Mouse (Mus musculus) ES-CJ7 (cell line): ENCODE results near the gene Dpf1.

Experiments used
- DNase-seq: peaks from one replicate; pipeline ENCODE4 v3.0.0; 2011; ENCODE audit warnings: low read depth, low spot score

Dpf1 gene

GRCm38 (mm10) chr7:29309221-29309721 is 5.5 kb downstream of the Dpf1 start:
- peak; percentile 29 for DNase-seq

DNA sequence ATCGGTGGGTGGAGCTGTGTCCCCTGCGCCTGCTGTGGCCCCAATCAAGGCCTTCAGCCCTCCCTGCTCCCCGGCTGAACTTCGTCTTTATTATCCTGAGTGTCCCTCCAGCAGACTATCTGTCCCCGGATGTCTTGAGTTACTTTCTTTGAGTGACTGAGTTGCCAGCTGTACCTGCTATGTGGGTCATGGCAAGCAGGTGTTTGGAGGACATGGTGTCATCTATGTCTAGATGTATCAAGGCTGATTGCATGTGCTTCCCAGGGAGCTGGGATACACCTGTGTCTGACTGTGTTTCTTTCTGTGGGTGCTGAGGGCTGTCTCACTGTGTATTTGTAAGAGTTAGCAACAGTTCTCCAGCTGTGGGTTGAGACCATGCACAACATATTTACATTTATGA is 6.0 kb downstream of the Dpf1 start:
- DNase-seq, result no peak

DNA sequence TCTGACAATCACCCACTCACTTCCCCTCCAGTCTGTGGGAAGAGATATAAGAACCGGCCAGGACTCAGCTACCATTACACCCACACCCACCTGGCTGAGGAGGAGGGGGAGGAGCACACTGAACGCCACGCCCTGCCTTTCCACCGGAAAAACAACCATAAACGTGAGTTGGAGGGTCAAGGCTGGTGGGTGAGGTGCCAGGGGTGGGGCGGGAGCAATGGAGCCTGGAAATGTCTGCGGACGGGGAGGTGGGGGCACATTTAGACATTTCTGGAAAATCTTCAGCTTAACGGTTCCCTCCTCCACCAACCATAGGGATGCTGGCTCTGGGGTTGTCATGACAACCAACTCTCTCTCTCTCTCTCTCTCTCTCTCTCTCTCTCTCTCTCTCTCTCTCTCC is 9.3 kb downstream of the Dpf1 start:
- peak; percentile 52 for DNase-seq

DNA sequence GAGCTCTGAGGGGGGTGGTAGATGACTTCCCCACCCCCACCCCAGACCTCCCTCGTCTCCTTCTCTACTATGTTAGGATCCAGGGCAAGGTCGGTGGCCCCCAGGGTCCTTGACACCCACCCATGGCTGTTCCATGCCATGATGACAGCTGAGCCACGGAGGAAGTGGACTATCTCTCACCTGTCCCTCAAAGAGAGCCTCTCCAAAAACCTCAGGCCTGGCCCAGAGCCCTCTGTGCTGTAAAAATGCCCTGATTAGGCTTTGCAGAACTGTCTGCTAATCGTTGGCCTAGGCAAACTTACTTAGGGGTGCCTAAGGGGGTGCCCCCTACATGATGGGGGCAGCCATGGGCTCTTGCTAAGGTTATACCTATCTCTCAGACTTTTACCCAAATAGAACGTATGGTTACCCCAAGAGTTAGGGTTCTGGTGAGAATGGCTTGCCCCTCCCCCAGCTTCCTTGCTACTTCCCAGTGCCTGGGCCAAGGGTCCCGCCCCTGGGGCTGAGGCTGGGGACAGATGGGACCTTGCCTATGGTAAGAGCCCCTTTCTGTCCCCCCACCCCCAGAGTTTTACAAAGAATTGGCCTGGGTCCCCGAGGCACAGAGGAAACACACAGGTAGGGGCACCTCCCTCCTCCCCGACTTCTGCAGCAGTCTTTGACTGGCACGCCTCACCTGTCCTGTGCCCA is 10.0 kb downstream of the Dpf1 start:
- DNase-seq, result no peak

- DNase-seq, result no peak
Measured at GRCm38 (mm10) chr7:29314844-29315628, 11.3 kb downstream of the Dpf1 start.

- DNase-seq, result no peak
Measured at GRCm38 (mm10) chr7:29316137-29316734, 12.5 kb downstream of the Dpf1 start.

- peak; percentile 80 for DNase-seq
Measured at GRCm38 (mm10) chr7:29316976-29317375, 13.2 kb downstream of the Dpf1 start.

- DNase-seq, result peak; percentile 95
Measured at GRCm38 (mm10) chr7:29317558-29317957, 13.8 kb downstream of the Dpf1 start.

DNA sequence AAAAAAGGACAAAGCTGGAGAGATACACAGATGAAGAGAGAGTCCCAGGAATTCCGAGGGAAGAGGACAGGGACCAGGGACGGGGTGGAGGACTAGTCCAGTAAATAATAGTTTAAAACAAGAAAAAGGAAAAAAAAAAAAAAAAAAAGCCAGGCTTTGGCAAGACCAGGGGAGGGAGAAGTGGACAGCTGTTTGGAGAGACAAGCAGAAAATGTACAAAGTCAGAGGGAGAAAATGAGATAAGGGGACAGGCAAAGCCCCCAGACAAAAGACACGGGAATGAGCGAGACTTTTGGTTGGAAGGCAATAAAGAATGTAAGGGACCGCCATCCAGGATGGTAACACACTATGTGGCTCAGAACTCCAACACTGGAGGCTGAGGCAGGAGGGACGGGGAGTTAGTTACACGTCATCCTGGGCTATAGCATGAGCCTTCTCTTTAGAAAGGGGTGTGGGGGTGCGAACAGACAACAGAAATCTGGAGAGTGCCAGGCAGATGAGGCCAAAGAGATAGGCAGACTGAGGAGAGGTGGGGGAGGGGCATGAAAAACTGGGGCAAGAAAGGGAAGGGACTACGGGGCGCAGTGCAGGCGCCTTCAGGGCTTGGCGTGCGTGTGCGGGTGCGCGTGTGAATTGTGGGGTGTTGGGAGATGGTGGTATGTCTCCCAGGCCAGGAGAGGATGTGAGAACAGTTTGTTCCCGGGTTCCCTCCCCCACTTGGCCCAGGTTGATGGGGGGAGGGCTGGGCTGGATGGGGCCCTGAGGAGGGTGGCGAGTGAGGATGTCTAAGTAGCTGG is 14.6 kb downstream of the Dpf1 start:
- peak; percentile 60 for DNase-seq

GRCm38 (mm10) chr7:29319337-29320307 is 15.9 kb downstream of the Dpf1 start:
- peak; percentile 91 for DNase-seq

DNA sequence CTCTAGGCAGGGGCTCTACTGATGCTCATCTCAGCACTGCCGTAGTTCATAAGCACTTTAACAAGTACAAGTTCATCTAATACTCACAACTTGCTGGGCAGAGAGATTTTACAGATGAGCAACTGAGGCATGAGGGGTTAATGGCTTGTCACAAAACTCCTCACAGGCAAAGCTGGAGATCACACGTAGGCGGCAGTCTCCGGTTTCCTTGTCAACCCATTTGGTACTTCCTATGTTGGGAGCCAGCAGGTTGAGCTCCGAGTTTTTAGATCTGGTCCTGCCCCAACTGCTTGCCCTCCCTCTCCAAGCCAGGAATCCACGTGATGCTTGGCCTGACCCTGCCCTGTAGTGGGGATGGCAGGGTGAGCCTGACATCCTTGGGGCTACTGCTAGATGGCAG is 23.3 kb downstream of the Dpf1 start:
- no peak for DNase-seq

GRCm38 (mm10) chr7:29328984-29329383 is 25.2 kb downstream of the Dpf1 start:
- DNase-seq, result no peak

- no peak for DNase-seq
Measured at GRCm38 (mm10) chr7:29334156-29334555, 30.4 kb downstream of the Dpf1 start.

- no peak for DNase-seq
Measured at GRCm38 (mm10) chr7:29335276-29335675, 31.5 kb downstream of the Dpf1 start.

DNA sequence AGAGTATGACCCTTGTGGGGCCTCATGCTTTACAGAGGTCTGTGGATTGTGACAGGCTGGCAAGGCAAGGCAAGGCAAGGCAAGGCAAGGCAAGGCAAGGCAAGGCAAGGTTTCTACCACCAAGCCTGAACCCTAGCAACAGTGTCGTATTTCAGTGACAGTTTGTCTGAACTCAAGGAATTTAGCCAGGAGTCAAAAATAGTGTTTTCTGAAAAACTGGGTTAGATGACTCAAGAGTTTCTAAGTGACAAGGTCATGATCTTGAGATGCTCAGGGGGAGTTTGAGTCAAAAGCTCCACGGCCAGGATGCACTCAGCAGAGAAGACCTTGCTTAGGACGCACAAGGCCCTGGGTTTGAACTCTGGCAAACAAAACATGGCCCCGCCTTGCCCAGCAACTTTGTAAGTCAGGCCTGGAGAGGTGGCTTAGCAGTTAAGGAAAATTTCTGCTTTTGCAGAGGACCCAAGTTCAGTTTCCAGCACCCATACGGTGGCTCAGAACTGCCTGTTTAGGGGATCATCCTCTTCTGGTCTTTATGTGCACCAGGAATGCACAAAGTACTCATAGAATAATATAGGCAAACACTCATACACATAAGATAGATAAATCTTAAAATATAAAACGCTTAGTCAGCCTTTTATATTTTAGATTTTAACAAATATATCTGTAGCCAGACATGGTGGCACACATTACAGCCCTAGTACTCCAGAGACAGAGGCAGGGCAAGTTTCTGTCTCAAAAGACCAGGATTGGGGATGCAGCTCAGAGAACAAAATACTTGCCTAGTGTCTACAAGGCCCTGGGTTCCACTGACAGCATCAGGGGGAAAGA is 32.3 kb downstream of the Dpf1 start:
- no peak for DNase-seq

- DNase-seq, result no peak
Measured at GRCm38 (mm10) chr7:29336795-29337319, 33.1 kb downstream of the Dpf1 start.

GRCm38 (mm10) chr7:29337766-29338165 is 34.0 kb downstream of the Dpf1 start:
- DNase-seq, result no peak

DNA sequence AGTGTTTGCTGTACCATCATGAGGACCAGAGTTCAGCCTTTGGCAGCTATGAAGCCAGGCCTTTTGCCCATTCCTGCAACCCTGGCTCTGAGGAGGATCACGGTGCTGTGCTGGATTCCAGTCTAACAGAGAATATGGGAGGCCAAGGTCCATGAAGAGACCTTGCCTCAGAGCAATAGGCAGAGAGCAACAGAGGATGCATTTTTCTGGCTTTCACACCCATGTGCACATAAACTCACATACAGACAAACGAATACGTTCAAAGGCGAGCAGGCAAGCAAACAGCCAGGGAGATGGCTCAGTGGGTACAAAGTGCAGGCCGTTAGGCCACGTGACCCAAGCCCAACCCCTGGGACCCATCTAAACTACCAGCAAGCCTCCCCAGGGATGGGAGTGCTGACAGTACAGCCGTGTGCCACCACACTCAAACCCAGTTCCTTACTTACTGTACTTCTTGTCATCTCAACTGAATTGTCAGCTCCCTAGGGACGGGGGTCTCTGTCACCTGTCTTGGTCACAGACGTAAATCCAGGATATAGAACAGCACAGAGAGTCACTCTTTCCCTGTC is 34.7 kb downstream of the Dpf1 start:
- DNase-seq, result no peak
